Mouse (Mus musculus) pancreas, adult 10 weeks (tissue): ENCODE measurements around the gene Pigp. TPM values are rescaled to one million over a fixed set of nuclear protein-coding genes. Genes with fewer than 3 reads are reported as not detected.

Experiments used
- polyA plus RNA-seq: library from polyadenylated mRNA; stranded (reverse); fragments of 350-450 nt; fragmentation: Illumina TruSeq; extraction: RNeasy Lipid Tissue Mini Kit (QIAGEN cat#74804); gene quantifications from one replicate; pipeline ENCODE4 v1.2.3, GENCODE M21; 2015; ENCODE audit warnings: low read depth, low replicate concordance; ENCODE audit not compliant: insufficient read depth

Pigp gene
- polyA plus RNA-seq: 18.3 TPM

GRCm38 (mm10) chr16:94371301-94371931 lies at the start of gene Pigp:
Pigp (minus strand) TSS chr16:94371842.

GRCm38 (mm10) chr16:94370173-94370914 lies 1.3 kb downstream of the Pigp start, which contains the start of gene Ttc3:
Ttc3 (plus strand) TSS chr16:94370618.

GRCm38 (mm10) chr16:94327781-94328711 lies 43.6 kb downstream of the Pigp start, which contains the start of gene Ripply3:
Ripply3 (plus strand) TSS chr16:94328420.

GRCm38 (mm10) chr16:94313229-94314030 lies 58.2 kb downstream of the Pigp start, which contains the start of gene Hlcs:
Hlcs (minus strand) TSS chr16:94313571.

Other genes with a start within 250 kb of the Pigp start
- 3.8 TPM for gene Hlcs, start 58.3 kb downstream of the Pigp start, polyA plus RNA-seq
- 4.2 TPM for gene Ripply3, start 43.4 kb downstream of the Pigp start, polyA plus RNA-seq
- 10.4 TPM for gene Ttc3, start 1.2 kb downstream of the Pigp start, polyA plus RNA-seq
- gene Vps26c, start 155.0 kb upstream of the Pigp start, polyA plus RNA-seq: 5.4 TPM
- 4.4 TPM for gene Dyrk1a, start 198.2 kb upstream of the Pigp start, polyA plus RNA-seq